8 mouse cellular contexts compared by ENCODE assay signal in the genomic region with DNA sequence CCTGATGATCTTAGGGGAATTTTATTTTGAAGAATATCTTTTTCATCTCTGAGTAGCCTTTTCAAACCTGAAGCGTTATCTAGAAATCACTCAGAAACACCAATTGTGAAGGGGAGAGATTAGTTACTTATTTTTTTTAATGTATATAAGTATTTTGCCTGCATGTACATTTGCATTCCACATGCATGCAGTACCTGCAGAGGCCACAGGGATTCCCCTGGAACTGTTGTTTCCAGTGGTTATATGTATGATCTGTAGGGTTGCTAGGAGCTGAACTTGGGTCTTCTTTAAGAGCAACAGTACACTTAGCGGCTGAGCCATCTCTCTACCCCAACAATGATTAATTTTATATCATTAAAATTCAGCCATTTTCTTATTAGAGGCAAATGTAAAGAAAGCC. TPM values are rescaled to one million over a fixed set of nuclear protein-coding genes. Genes with fewer than 3 reads are reported as not detected.
A peak's percentile ranks its signal among the peaks of the same experiment; 100 is the strongest.
DNase-seq lines count a peak whose midpoint lies in the region; ATAC-seq and TF ChIP-seq lines count a peak whose summit lies in the region.

No protein-coding gene starts in this region.

- H3K9ac ChIP-seq in kidney, embryonic 16.5 days (replicated peaks; ENCODE audit: low read length) = no peak overlapping the region
- H3K9ac ChIP-seq in MEL (ENCODE audit: control insufficient read depth, low read depth, low read length, poor library complexity, severe bottlenecking) = no peak overlapping the region

- peaks cover 17% of the 10 kb centered on the region for H3K79me2 ChIP-seq in MEL (ENCODE audit: control insufficient read depth, insufficient read depth, low read length, poor library complexity)

- 88% methylated on average over 2 of the region's 2 CpGs for WGBS in kidney, embryonic 16.5 days

- no peaks in the 10 kb centered on the region for H3K4me1 ChIP-seq in kidney, embryonic 16.5 days (ENCODE audit: insufficient read depth, low read length)
- H3K4me1 ChIP-seq in MEL (ENCODE audit: control insufficient read depth in 1 of 2, insufficient read depth in 2 of 2, low read length in 2 of 2) = no peaks in the 10 kb centered on the region

- TF ChIP-seq CTCF in MEL (IDR thresholded peaks at IDR 0.05 in 2 of 3, conservative IDR thresholded peaks at IDR 0.05 in 1 of 3; ENCODE audit: control insufficient read depth in 1 of 3, insufficient read depth in 1 of 3, low read depth in 2 of 3, low read length in 3 of 3, poor library complexity in 1 of 3, severe bottlenecking in 1 of 3) = peak in 2 of 3 experiments; percentile 28 to 39; a peak in 3 of 6 replicates

- no peaks in the 10 kb centered on the region for H3K27me3 ChIP-seq in kidney, embryonic 16.5 days (ENCODE audit: insufficient read depth, low read length)
- H3K27me3 ChIP-seq in MEL (ENCODE audit: control insufficient read depth in 1 of 2, insufficient read depth in 2 of 2, low read length in 2 of 2) = no peaks in the 10 kb centered on the region

- no peak overlapping the region for H3K4me3 ChIP-seq in kidney, embryonic 16.5 days (ENCODE audit: low read length)
- no peak overlapping the region for H3K4me3 ChIP-seq in MEL (ENCODE audit: control insufficient read depth in 1 of 2, insufficient read depth in 1 of 2, low read depth in 2 of 2, low read length in 2 of 2)

- H3K9me3 ChIP-seq in kidney, embryonic 16.5 days (ENCODE audit: low read length) = no peaks in the 10 kb centered on the region
- no peaks in the 10 kb centered on the region for H3K9me3 ChIP-seq in MEL (replicated peaks; ENCODE audit: insufficient read depth, low read length)

- TF ChIP-seq POLR2A in MEL (IDR thresholded peaks at IDR 0.05; ENCODE audit: control insufficient read depth in 1 of 2, insufficient read depth in 1 of 2, low read depth in 1 of 2, low read length in 2 of 2, poor library complexity in 1 of 2) = no peak

- DNase-seq in kidney, postnatal 14 days = peak; percentile 15
- peak; percentile 60 to 69 for DNase-seq in B cell, adult 2 months
- peak; percentile 72 for DNase-seq in MEL (ENCODE audit: low read depth, low spot score)
- DNase-seq in hindlimb bud, embryonic 11.5 days (ENCODE audit: extremely low spot score, low read depth, low spot score) = peak; percentile 22
- no peak for DNase-seq in ovary, postnatal 10 days (ENCODE audit: low spot score)
- no peak for DNase-seq in heart, postnatal 25 days (ENCODE audit: low spot score)
- no peak for DNase-seq in left cerebral cortex, adult 8-10 months (ENCODE audit: low spot score in 2 of 2)

- intact Hi-C loops in heart, postnatal 25 days (cut with DNase I) = no loop called here

- ATAC-seq in kidney, embryonic 16.5 days (ENCODE audit: low FRiP score, low TSS enrichment) = no peak

- H3K4me2 ChIP-seq in kidney, embryonic 16.5 days (replicated peaks; ENCODE audit: low read depth, low read length) = no peak overlapping the region

- no peak for TF ChIP-seq EP300 in MEL (IDR thresholded peaks at IDR 0.05; ENCODE audit: low read depth in 1 of 2, low read length in 2 of 2)

- no peak; the same call in 1 of the 2 replicates for TF ChIP-seq RAD21 in MEL (IDR thresholded peaks at IDR 0.05; ENCODE audit: low read depth, low read length)

- H3K27ac ChIP-seq in kidney, embryonic 16.5 days (ENCODE audit: low read length) = no peak overlapping the region
- no peak overlapping the region for H3K27ac ChIP-seq in MEL (ENCODE audit: control insufficient read depth, low read depth, low read length)

- peaks cover 56% of the 10 kb centered on the region for H3K36me3 ChIP-seq in kidney, embryonic 16.5 days (ENCODE audit: insufficient read depth, low read length)
- peaks cover 0 to 43% of the 10 kb centered on the region in 2 experiments; a peak in 2 of 4 replicates for H3K36me3 ChIP-seq in MEL (ENCODE audit: control insufficient read depth in 1 of 2, insufficient read depth in 2 of 2, low read length in 2 of 2)

TF ChIP-seq in MEL, 35 proteins besides CTCF, POLR2A, EP300 and RAD21:
- no peak for TF ChIP-seq ELF1 (IDR thresholded peaks at IDR 0.05; ENCODE audit: low read depth, low read length)
- TF ChIP-seq MAZ (IDR thresholded peaks at IDR 0.05; ENCODE audit: low read depth, low read length) = no peak
- TF ChIP-seq MYB (IDR thresholded peaks at IDR 0.05; ENCODE audit: low read depth, low read length) = no peak
- no peak for TF ChIP-seq TAL1 (IDR thresholded peaks at IDR 0.05; ENCODE audit: low read length)
- no peak for TF ChIP-seq MYC (IDR thresholded peaks at IDR 0.05; ENCODE audit: low read depth, low read length)
- TF ChIP-seq GATA1 (IDR thresholded peaks at IDR 0.05; ENCODE audit: low read depth, low read length) = no peak
- TF ChIP-seq GABPA (IDR thresholded peaks at IDR 0.05; ENCODE audit: low read depth, low read length) = no peak
- TF ChIP-seq UBTF (IDR thresholded peaks at IDR 0.05; ENCODE audit: borderline replicate concordance, insufficient read depth, low read depth, low read length) = no peak
- no peak for TF ChIP-seq ZMIZ1 (IDR thresholded peaks at IDR 0.05; ENCODE audit: low read depth, low read length)
- no peak for TF ChIP-seq CHD1 (IDR thresholded peaks at IDR 0.05; ENCODE audit: low read depth, low read length)
- no peak for TF ChIP-seq POLR2AphosphoS2 (IDR thresholded peaks at IDR 0.05; ENCODE audit: low read length)
- TF ChIP-seq SIN3A (IDR thresholded peaks at IDR 0.05; ENCODE audit: low read length) = no peak
- TF ChIP-seq SMC3 (IDR thresholded peaks at IDR 0.05; ENCODE audit: low read depth, low read length) = no peak
- no peak for TF ChIP-seq NRF1 (IDR thresholded peaks at IDR 0.05; ENCODE audit: insufficient read depth, low read depth, low read length, poor library complexity, severe bottlenecking)
- TF ChIP-seq MAFK (IDR thresholded peaks at IDR 0.05; ENCODE audit: borderline replicate concordance, low read depth, low read length) = no peak
- TF ChIP-seq USF2 (IDR thresholded peaks at IDR 0.05; ENCODE audit: borderline replicate concordance in 1 of 2, insufficient read depth in 1 of 2, low read depth in 1 of 2, low read length in 2 of 2) = no peak
- no peak for TF ChIP-seq MAX (IDR thresholded peaks at IDR 0.05; ENCODE audit: low read length)
- TF ChIP-seq MEF2A (IDR thresholded peaks at IDR 0.05; ENCODE audit: extremely low read depth, insufficient replicate concordance, low read depth, low read length, poor library complexity, severe bottlenecking) = no peak

RNA-seq across cellular contexts. Expression of a gene that starts 9.7 kb away (rescaled TPM):
- polyA plus RNA-seq in kidney, embryonic 16.5 days (2015; fragmentation: Nextera tagmentation; extraction: Ambion mirVana) = 37.5 and 39.7 TPM in 2 replicates
- 52.8 and 58.3 TPM in 2 replicates for total RNA-seq in MEL (2012; rRNA removed)
- polyA plus RNA-seq in MEL (2012; ENCODE audit: insufficient read depth in 1 of 2, insufficient read length in 2 of 2, low read depth in 1 of 2, low replicate concordance in 2 of 2, missing spikeins in 1 of 2) = 100 to 1,000 TPM in 1 of 2 experiments, 10 to 100 TPM in 1; 89.5 to 122 TPM
- total RNA-seq in heart, postnatal 25 days (2021) = 10 to 100 TPM; 18.9 to 23.5 TPM
- 10 to 100 TPM; 39.6 to 48.5 (median 45.3) TPM for total RNA-seq in left cerebral cortex, adult 8-10 months (2022)

RNA-seq across cellular contexts. Expression of a gene that starts 21.7 kb away (rescaled TPM):
- 54.5 and 60.7 TPM in 2 replicates for polyA plus RNA-seq in kidney, embryonic 16.5 days (2015; fragmentation: Nextera tagmentation; extraction: Ambion mirVana)
- 33.5 and 42.5 TPM in 2 replicates for total RNA-seq in MEL (2012; rRNA removed)
- polyA plus RNA-seq in MEL (2012; ENCODE audit: insufficient read depth in 1 of 2, insufficient read length in 2 of 2, low read depth in 1 of 2, low replicate concordance in 2 of 2, missing spikeins in 1 of 2) = 10 to 100 TPM in 1 of 2 experiments, not detected in 1; 47.1 TPM
- 10 to 100 TPM; 11.5 to 12.1 TPM for total RNA-seq in heart, postnatal 25 days (2021)
- 10 to 100 TPM; 37.7 to 49.5 (median 43.4) TPM for total RNA-seq in left cerebral cortex, adult 8-10 months (2022)

RNA-seq across cellular contexts. Expression of a gene that starts 44.8 kb away (rescaled TPM):
- 20.0 and 26.3 TPM in 2 replicates for polyA plus RNA-seq in kidney, embryonic 16.5 days (2015; fragmentation: Nextera tagmentation; extraction: Ambion mirVana)
- total RNA-seq in MEL (2012; rRNA removed) = 15.0 and 18.0 TPM in 2 replicates
- polyA plus RNA-seq in MEL (2012; ENCODE audit: insufficient read depth in 1 of 2, insufficient read length in 2 of 2, low read depth in 1 of 2, low replicate concordance in 2 of 2, missing spikeins in 1 of 2) = 10 to 100 TPM in 1 of 2 experiments, not detected in 1; 19.9 TPM
- 10 to 100 TPM in 1 of 2 experiments, 1 to 10 TPM in 1; 9.6 to 10.4 TPM for total RNA-seq in heart, postnatal 25 days (2021)
- total RNA-seq in left cerebral cortex, adult 8-10 months (2022) = 10 to 100 TPM; 24.5 to 26.2 (median 25.5) TPM

RNA-seq across cellular contexts. Expression of a gene that starts 48.4 kb away (rescaled TPM):
- 55.2 and 62.2 TPM in 2 replicates for polyA plus RNA-seq in kidney, embryonic 16.5 days (2015; fragmentation: Nextera tagmentation; extraction: Ambion mirVana)
- total RNA-seq in MEL (2012; rRNA removed) = 16.2 and 20.4 TPM in 2 replicates
- 100 to 1,000 TPM in 1 of 2 experiments, 10 to 100 TPM in 1; 30.0 to 145 TPM for polyA plus RNA-seq in MEL (2012; ENCODE audit: insufficient read depth in 1 of 2, insufficient read length in 2 of 2, low read depth in 1 of 2, low replicate concordance in 2 of 2, missing spikeins in 1 of 2)
- total RNA-seq in heart, postnatal 25 days (2021) = 10 to 100 TPM; 41.1 to 44.9 TPM
- 10 to 100 TPM; 65.8 to 72.3 (median 68.7) TPM for total RNA-seq in left cerebral cortex, adult 8-10 months (2022)

Comparison
In these comparisons a context has a peak if more than half of its experiments do, and no peak if none do; other contexts are left out.
1. DNase-seq: peak in kidney, postnatal 14 days (single experiment), B cell, adult 2 months (2 of 2), MEL (single experiment) and hindlimb bud, embryonic 11.5 days (single experiment); none in ovary, postnatal 10 days (single experiment), heart, postnatal 25 days (single experiment) and left cerebral cortex, adult 8-10 months (0 of 2).